Mouse (Mus musculus) lung, embryonic 14.5 days (tissue): ENCODE results near the gene Rprd2. TPM values are rescaled to one million over a fixed set of nuclear protein-coding genes. Genes with fewer than 3 reads are reported as not detected.
A peak's percentile ranks its signal among the peaks of the same experiment; 100 is the strongest.

Experiments
- ATAC-seq: fragments of 200-750 bp; cut with Nextera tagmentation; 2 replicates; pipeline ENCODE4 v1.8.0; 2017; ENCODE audit warnings: mild to moderate bottlenecking, moderate TSS enrichment, moderate library complexity; ENCODE audit not compliant: insufficient read depth
- DNase-seq: peaks from one replicate; pipeline ENCODE4 v3.0.0-alpha.2; 2015
- H3K27ac ChIP-seq: fragments of 300-500 bp; sonication (generic); 2 replicates; pipeline ENCODE4 v1.5.1; 2014; ENCODE audit warnings: low read depth, mild to moderate bottlenecking, moderate library complexity
- H3K27me3 ChIP-seq: fragments of 300-500 bp; sonication (generic); 2 replicates; pipeline ENCODE4 v1.6.1; 2014; ENCODE audit warnings: low read length, control low read depth; ENCODE audit not compliant: insufficient read depth
- H3K36me3 ChIP-seq: fragments of 300-500 bp; sonication (generic); 2 replicates; pipeline ENCODE4 v1.6.1; 2014; ENCODE audit warnings: control low read depth; ENCODE audit not compliant: insufficient read depth
- H3K4me1 ChIP-seq: fragments of 300-500 bp; sonication (generic); 2 replicates; pipeline ENCODE4 v1.6.1; 2014; ENCODE audit warnings: antibody characterized with exemption, control low read depth; ENCODE audit not compliant: insufficient read depth
- H3K4me2 ChIP-seq: fragments of 300-500 bp; sonication (generic); 2 replicates; pipeline ENCODE4 v1.6.1; 2014; ENCODE audit warnings: mild to moderate bottlenecking
- H3K4me3 ChIP-seq: fragments of 300-500 bp; sonication (generic); 2 replicates; pipeline ENCODE4 v1.5.1; 2014; ENCODE audit warnings: low read depth, low read length
- H3K9ac ChIP-seq: fragments of 300-500 bp; sonication (generic); 2 replicates; pipeline ENCODE4 v1.6.1; 2014
- H3K9me3 ChIP-seq: fragments of 300-500 bp; sonication (generic); 2 replicates; pipeline ENCODE4 v1.6.1; 2016; ENCODE audit warnings: low read depth, low read length, control low read depth
- CTCF ChIP-seq: IDR thresholded peaks from 2 replicates; pipeline ENCODE4 v1.5.1; 2016; ENCODE audit warnings: antibody characterized with exemption, low read depth
- WGBS: fragments of 180-500 bp; shearing (Covaris S2); extraction: QIAGEN DNeasy Blood & Tissue Kit; methylation state at CpG from one replicate; pipeline ENCODE4 v1.1.7; 2014; 5-methylcytosine and 5-hydroxymethylcytosine counted together
- polyA plus RNA-seq: library from polyadenylated mRNA; unstranded; fragments of >200 nt; fragmentation: Nextera tagmentation; extraction: Ambion mirVana; gene quantifications from 2 replicates; pipeline ENCODE4 v1.2.1, GENCODE M21; 2014

The Rprd2 gene
- polyA plus RNA-seq, result 23.8 and 24.1 TPM in 2 replicates

GRCm38 (mm10) chr3:95818571-95819288 lies at the start of gene Rprd2:
Gene Rprd2, minus strand, starts transcription at chr3:95818863.
- Histone ChIP-seq H3K9ac (peak within 1 kb of the TSS; percentile 98), H3K36me3 (no peaks in the 10 kb centered on the region), H3K4me1 (peaks cover 6% of the 10 kb centered on the region; the same call in 1 of the 2 replicates), H3K27ac (peak within 1 kb of the TSS; percentile 100), H3K27me3 (no peaks in the 10 kb centered on the region), H3K9me3 (no peaks in the 10 kb centered on the region), H3K4me3 (peak within 1 kb of the TSS; percentile 89), H3K4me2 (peak within 1 kb of the TSS; percentile 69)
- TF ChIP-seq CTCF, result no peak; the same call in 1 of the 2 replicates
- DNase-seq (peak; percentile 82), ATAC-seq (peak; percentile 48)
- under 1% methylated on average over 60 of the region's 60 CpGs for WGBS

GRCm38 (mm10) chr3:95867408-95867807 lies 48.7 kb upstream of the Rprd2 start:
- TF ChIP-seq CTCF, result no peak
- H3K27ac ChIP-seq, result no peak overlapping the region
- no peak overlapping the region for H3K4me3 ChIP-seq
- WGBS, result 95% methylated on average over 2 of the region's 2 CpGs
- H3K9ac ChIP-seq, result no peak overlapping the region
- H3K36me3 ChIP-seq, result peaks cover 52% of the 10 kb centered on the region
- no peak overlapping the region for H3K4me2 ChIP-seq
- ATAC-seq (no peak), DNase-seq (no peak)
- H3K4me1 ChIP-seq, result peaks cover 4% of the 10 kb centered on the region; the same call in 1 of the 2 replicates
- H3K9me3 ChIP-seq, result no peaks in the 10 kb centered on the region
- no peaks in the 10 kb centered on the region for H3K27me3 ChIP-seq

- 83% methylated on average over 5 of the region's 5 CpGs for WGBS
- TF ChIP-seq CTCF, result no peak
- Histone ChIP-seq H3K9ac (no peak overlapping the region), H3K4me2 (no peak overlapping the region), H3K4me3 (no peak overlapping the region), H3K36me3 (peaks cover 57% of the 10 kb centered on the region), H3K9me3 (no peaks in the 10 kb centered on the region), H3K27me3 (no peaks in the 10 kb centered on the region), H3K4me1 (no peaks in the 10 kb centered on the region), H3K27ac (no peak overlapping the region)
- ATAC-seq, result no peak
- no peak for DNase-seq
Observed at GRCm38 (mm10) chr3:95866071-95866470, 47.4 kb upstream of the Rprd2 start.

- Histone ChIP-seq H3K4me1 (no peaks in the 10 kb centered on the region), H3K9me3 (no peaks in the 10 kb centered on the region), H3K9ac (no peak overlapping the region; the same call in 1 of the 2 replicates), H3K4me3 (no peak overlapping the region), H3K4me2 (no peak overlapping the region), H3K27me3 (no peaks in the 10 kb centered on the region), H3K36me3 (peaks cover 57% of the 10 kb centered on the region), H3K27ac (no peak overlapping the region)
- no peak for ATAC-seq
- 84% methylated on average over 20 of the region's 20 CpGs for WGBS
- DNase-seq, result no peak
- TF ChIP-seq CTCF, result no peak
Observed at GRCm38 (mm10) chr3:95865571-95865970, 46.9 kb upstream of the Rprd2 start.

GRCm38 (mm10) chr3:95865050-95865449 lies 46.4 kb upstream of the Rprd2 start:
- H3K4me2 ChIP-seq, result no peak overlapping the region
- H3K9ac ChIP-seq, result no peak overlapping the region; the same call in 1 of the 2 replicates
- ATAC-seq, result no peak
- no peaks in the 10 kb centered on the region for H3K4me1 ChIP-seq
- TF ChIP-seq CTCF, result no peak
- H3K4me3 ChIP-seq, result no peak overlapping the region
- no peaks in the 10 kb centered on the region for H3K9me3 ChIP-seq
- H3K27ac ChIP-seq, result no peak overlapping the region
- no peak for DNase-seq
- no peaks in the 10 kb centered on the region for H3K27me3 ChIP-seq
- 76% methylated on average over 5 of the region's 5 CpGs for WGBS
- peaks cover 57% of the 10 kb centered on the region for H3K36me3 ChIP-seq

- Histone ChIP-seq H3K9me3 (no peaks in the 10 kb centered on the region), H3K9ac (no peak overlapping the region), H3K4me1 (no peaks in the 10 kb centered on the region), H3K4me3 (no peak overlapping the region), H3K27me3 (no peaks in the 10 kb centered on the region), H3K27ac (no peak overlapping the region), H3K36me3 (peaks cover 49% of the 10 kb centered on the region), H3K4me2 (no peak overlapping the region)
- DNase-seq (no peak), ATAC-seq (no peak)
- 71% methylated on average over 7 of the region's 7 CpGs for WGBS
- TF ChIP-seq CTCF, result no peak
Observed at GRCm38 (mm10) chr3:95863578-95863977, 44.9 kb upstream of the Rprd2 start.

GRCm38 (mm10) chr3:95861796-95862195 lies 43.1 kb upstream of the Rprd2 start:
- no peaks in the 10 kb centered on the region for H3K27me3 ChIP-seq
- ATAC-seq, result peak; percentile 77
- peak; percentile 73 for TF ChIP-seq CTCF
- peak; percentile 91 for DNase-seq
- H3K4me1 ChIP-seq, result no peaks in the 10 kb centered on the region
- H3K27ac ChIP-seq, result no peak overlapping the region
- H3K4me3 ChIP-seq, result no peak overlapping the region
- no peak overlapping the region for H3K4me2 ChIP-seq
- 40% methylated on average over 2 of the region's 2 CpGs for WGBS
- peaks cover 34% of the 10 kb centered on the region; the same call in 1 of the 2 replicates for H3K36me3 ChIP-seq
- no peak overlapping the region for H3K9ac ChIP-seq
- H3K9me3 ChIP-seq, result no peaks in the 10 kb centered on the region
